Mouse (Mus musculus): ENCODE measurements around the gene Ahdc1. TPM values are rescaled to one million over a fixed set of nuclear protein-coding genes. Genes with fewer than 3 reads are reported as not detected.

Ahdc1 gene
- total RNA-seq, 4 experiments from 2014 or later, result 95.7 to 104 (median 99.7) TPM

DNA sequence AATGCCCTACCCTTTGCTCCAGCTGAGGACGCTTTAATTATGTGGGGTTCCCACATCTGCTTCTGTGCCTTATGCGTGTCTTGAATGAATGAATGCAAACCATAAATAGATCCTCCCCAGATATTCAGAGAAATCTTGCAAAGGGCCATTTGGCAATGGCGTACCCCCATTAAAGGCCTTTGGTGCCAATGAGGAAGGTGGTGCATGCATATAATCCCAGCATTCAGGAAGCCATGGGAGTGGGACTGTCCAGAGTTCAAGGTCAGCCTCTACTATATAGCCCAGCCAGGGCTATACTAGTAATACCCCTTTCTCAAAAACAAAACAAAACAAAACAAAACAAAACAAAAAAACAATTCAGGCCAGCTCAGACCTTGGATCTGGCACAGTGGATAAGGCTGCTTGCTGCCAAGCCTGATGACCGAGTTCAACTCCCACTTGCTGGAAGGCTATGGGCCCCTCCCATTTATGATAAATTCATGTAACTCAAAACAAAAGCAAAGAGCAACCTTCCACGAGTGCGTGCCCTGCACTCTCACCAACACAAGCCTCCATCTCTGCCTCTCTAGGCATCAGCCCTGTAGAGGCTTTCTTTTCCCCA is 107.8 kb downstream of the Ahdc1 start:
- DNase-seq (ENCODE audit: low spot score in 2 of 2), result no peak

DNA sequence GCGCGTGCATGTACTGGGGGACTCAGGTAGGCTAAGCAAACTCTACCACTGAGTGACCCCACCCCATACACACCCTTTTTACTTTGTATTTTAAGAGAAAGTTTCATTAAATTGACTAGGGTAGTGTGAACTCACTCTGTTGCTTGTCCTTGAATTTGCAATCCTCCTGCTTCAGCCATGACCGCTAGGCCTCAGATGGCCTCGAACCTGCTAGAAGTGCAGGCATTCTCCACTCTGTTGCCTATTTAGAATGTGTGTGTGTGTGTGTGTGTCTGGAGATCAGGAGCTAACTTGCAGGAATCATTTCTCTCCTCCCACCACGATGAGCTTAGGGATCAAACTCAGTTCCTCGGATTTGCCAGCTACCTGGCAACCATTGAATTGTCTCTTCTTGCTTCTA is 108.5 kb downstream of the Ahdc1 start:
- DNase-seq (ENCODE audit: low spot score in 2 of 2), result no peak

DNA sequence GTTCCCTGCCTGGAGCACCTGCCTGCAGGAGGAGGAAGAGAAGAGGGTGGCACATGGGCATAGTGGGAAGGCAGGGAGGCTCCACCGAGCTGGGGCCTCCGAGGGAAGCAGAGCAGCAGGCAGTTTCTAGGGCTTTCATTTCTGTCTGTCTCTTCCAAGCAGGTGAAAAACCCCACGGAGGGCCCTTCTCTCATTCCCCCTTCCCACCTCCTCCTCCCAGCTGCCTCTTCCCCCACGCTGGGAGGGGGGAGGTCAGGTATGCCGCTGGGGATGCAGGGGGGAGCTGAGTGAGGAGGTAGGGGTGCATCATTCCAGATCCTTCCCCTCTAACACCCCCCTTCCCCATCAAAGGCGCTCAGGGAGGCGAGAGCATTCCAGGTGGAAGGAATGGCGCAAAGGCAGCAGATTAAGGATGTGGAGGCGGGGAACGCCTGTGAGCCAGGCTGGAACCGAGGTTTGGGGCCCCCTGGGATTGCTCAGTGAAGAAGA is 109.8 kb downstream of the Ahdc1 start:
- DNase-seq (ENCODE audit: low spot score in 2 of 2), result peak in 1 of 2 experiments; percentile 51

- DNase-seq (ENCODE audit: low spot score in 2 of 2), result no peak
Measured at GRCm38 (mm10) chr4:133121416-133121815, 110.4 kb downstream of the Ahdc1 start.

DNA sequence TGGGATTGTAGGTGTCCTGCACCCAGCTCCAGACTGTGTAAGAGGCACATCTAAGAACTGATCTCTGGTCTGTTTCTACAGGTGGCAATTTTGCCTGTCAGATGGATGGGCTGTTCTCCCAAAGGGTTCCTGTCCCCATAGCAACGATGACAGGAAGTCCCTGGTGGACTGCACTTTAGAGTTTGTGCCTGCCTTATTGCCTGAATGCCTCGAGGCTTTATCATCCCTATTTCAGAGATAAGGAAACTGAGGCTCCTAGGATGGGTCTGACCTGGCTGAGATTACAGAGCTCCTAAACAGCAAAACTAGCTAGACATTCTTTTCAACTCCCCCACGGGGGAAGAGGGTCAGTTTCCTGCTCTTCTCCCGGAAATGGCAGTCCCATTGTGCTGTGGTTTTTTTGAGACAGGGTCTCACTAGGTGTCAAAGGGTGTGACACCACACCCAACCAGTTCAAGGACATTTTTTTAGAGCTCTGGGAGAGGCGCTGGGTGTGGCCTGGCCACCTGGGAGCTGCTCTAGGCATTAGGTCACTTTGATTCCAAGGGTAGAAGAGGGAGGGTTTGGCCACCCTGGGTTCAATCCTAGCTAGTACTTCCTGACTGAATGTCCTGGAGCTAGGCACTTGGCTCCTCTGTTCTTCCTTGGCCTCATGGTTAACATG is 111.0 kb downstream of the Ahdc1 start:
- no peak for DNase-seq (ENCODE audit: low spot score in 2 of 2)

- DNase-seq (ENCODE audit: low spot score in 2 of 2), result no peak
Measured at GRCm38 (mm10) chr4:133127079-133127478, 116.0 kb downstream of the Ahdc1 start.

Other genes with a start within 250 kb of the Ahdc1 start
- 10 to 100 TPM; 14.5 to 18.1 (median 15.5) TPM for gene Rpa2, start 242.9 kb upstream of the Ahdc1 start, total RNA-seq (2022)
- gene Themis2, start 214.9 kb upstream of the Ahdc1 start, total RNA-seq (2022), result 1 to 10 TPM in 2 of 4 experiments, under 1 TPM in 2; 0.70 to 2.3 (median 1.5) TPM
- gene Ppp1r8, start 168.1 kb upstream of the Ahdc1 start, total RNA-seq (2022), result 10 to 100 TPM; 37.8 to 43.7 (median 42.0) TPM
- gene Stx12, start 126.8 kb upstream of the Ahdc1 start, total RNA-seq (2022), result 100 to 1,000 TPM in 1 of 4 experiments, 10 to 100 TPM in 3; 97.6 to 103 (median 98.8) TPM
- 10 to 100 TPM; 46.4 to 64.0 (median 61.0) TPM for gene Fam76a, start 88.7 kb upstream of the Ahdc1 start, total RNA-seq (2022)
- 1 to 10 TPM in 2 of 4 experiments, under 1 TPM in 2; 0.17 to 1.1 (median 0.82) TPM for gene Fgr, start 37.2 kb upstream of the Ahdc1 start, total RNA-seq (2022)
- 10 to 100 TPM; 27.4 to 42.1 (median 38.9) TPM for gene Wasf2, start 119.2 kb downstream of the Ahdc1 start, total RNA-seq (2022)
- 1 to 10 TPM; 3.7 to 6.9 (median 3.8) TPM for gene Cd164l2, start 200.9 kb downstream of the Ahdc1 start, total RNA-seq (2022)
- 1 to 10 TPM; 6.0 to 9.0 (median 6.9) TPM for gene Gpr3, start 201.3 kb downstream of the Ahdc1 start, total RNA-seq (2022)
- gene Map3k6, start 229.6 kb downstream of the Ahdc1 start, total RNA-seq (2022), result 1 to 10 TPM; 3.6 to 6.6 (median 5.8) TPM